Mouse (Mus musculus) CH12.LX (cell line): Measurements from ENCODE around the gene Adam10. TPM values are rescaled to one million over a fixed set of nuclear protein-coding genes. Genes with fewer than 3 reads are reported as not detected.
A peak's percentile ranks its signal among the peaks of the same experiment; 100 is the strongest.

ENCODE experiments used
- DNase-seq: peaks from one replicate; pipeline ENCODE4 v3.0.0-alpha.2; 2013; ENCODE audit errors: extremely low read depth
- H3K27ac ChIP-seq: 2 replicates; pipeline ENCODE4 v1.5.1; 2012; ENCODE audit warnings: low read depth, mild to moderate bottlenecking, control low read depth, moderate library complexity; ENCODE audit not compliant: insufficient read depth
- H3K27me3 ChIP-seq: replicated peaks from 2 replicates; pipeline ENCODE3; 2012; ENCODE audit warnings: inconsistent platforms
- H3K36me3 ChIP-seq, 2 experiments: replicated peaks in 1 of 2; 2 replicates each; pipeline versions ENCODE3 to v1.6.1; 2012; ENCODE audit warnings: inconsistent platforms in 1 of 2, low read length in 1 of 2, mild to moderate bottlenecking in 1 of 2, mixed read lengths in 1 of 2, moderate library complexity in 1 of 2; ENCODE audit not compliant: control insufficient read depth in 1 of 2, insufficient read depth in 1 of 2
- H3K4me1 ChIP-seq, 2 experiments: 2 replicates each; pipeline ENCODE4 v1.6.1; 2012; ENCODE audit warnings: inconsistent platforms in 1 of 2, moderate library complexity in 1 of 2; ENCODE audit not compliant: insufficient read depth in 2 of 2, control insufficient read depth in 1 of 2
- H3K4me2 ChIP-seq: 2 replicates; pipeline ENCODE4 v1.6.1; 2012; ENCODE audit warnings: low read depth, mild to moderate bottlenecking, control low read depth; ENCODE audit not compliant: poor library complexity, insufficient read depth, severe bottlenecking
- H3K4me3 ChIP-seq, 3 experiments: fragments of 150-350 bp in 1 of 3; sonication (generic) in 1 of 3; replicated peaks in 1 of 3; 2 replicates each; pipeline versions ENCODE3 to v1.5.1; 2011 to 2012; ENCODE audit warnings: low read depth in 2 of 3, low read length in 2 of 3, mild to moderate bottlenecking in 2 of 3, moderate library complexity in 2 of 3, control low read depth in 1 of 3, improper control_type of control experiment in 1 of 3, inconsistent platforms in 1 of 3, mixed read lengths in 1 of 3; ENCODE audit not compliant: poor library complexity in 1 of 3
- H3K79me2 ChIP-seq: replicated peaks from 2 replicates; pipeline ENCODE4 v1.6.1; 2012; ENCODE audit warnings: mild to moderate bottlenecking, moderate library complexity; ENCODE audit not compliant: control insufficient read depth, poor library complexity, insufficient read depth, severe bottlenecking; ENCODE audit errors: extremely low read depth
- H3K9ac ChIP-seq: 2 replicates; pipeline ENCODE4 v1.6.1; 2012; ENCODE audit warnings: low read depth, mild to moderate bottlenecking, control low read depth, moderate library complexity; ENCODE audit not compliant: insufficient read depth
- H3K9me3 ChIP-seq: replicated peaks from 2 replicates; pipeline ENCODE3; 2012; ENCODE audit warnings: low read length, inconsistent platforms, mixed read lengths
- BHLHE40 ChIP-seq: IDR thresholded peaks from 2 replicates; pipeline ENCODE4 v1.6.1; 2011; ENCODE audit warnings: mild to moderate bottlenecking, low read depth, low read length, improper control_type of control experiment
- CHD2 ChIP-seq: IDR thresholded peaks from 2 replicates; pipeline ENCODE4 v1.6.1; 2011; ENCODE audit warnings: low read length, improper control_type of control experiment
- E2F4 ChIP-seq: IDR thresholded peaks from 2 replicates; pipeline ENCODE4 v1.6.1; 2011; ENCODE audit warnings: low read depth, low read length, improper control_type of control experiment; ENCODE audit not compliant: insufficient replicate concordance
- ELF1 ChIP-seq: IDR thresholded peaks from 2 replicates; pipeline ENCODE4 v1.6.1; 2014; ENCODE audit warnings: low read depth, mild to moderate bottlenecking, inconsistent platforms, low read length, improper control_type of control experiment
- EP300 ChIP-seq: IDR thresholded peaks from 2 replicates; pipeline ENCODE4 v1.6.1; 2011; ENCODE audit warnings: low read length, improper control_type of control experiment
- ETS1 ChIP-seq: conservative IDR thresholded peaks from 2 replicates; pipeline ENCODE4 v1.6.1; 2012; ENCODE audit warnings: low read depth, mild to moderate bottlenecking, inconsistent platforms, low read length, improper control_type of control experiment, moderate library complexity
- GABPA ChIP-seq: IDR thresholded peaks from 2 replicates; pipeline ENCODE4 v1.6.1; 2012; ENCODE audit warnings: low read depth, low read length, improper control_type of control experiment, inconsistent platforms; ENCODE audit not compliant: insufficient replicate concordance
- HCFC1 ChIP-seq: IDR thresholded peaks from 2 replicates; pipeline ENCODE4 v1.6.1; 2012; ENCODE audit warnings: low read depth, mild to moderate bottlenecking, inconsistent platforms, low read length, improper control_type of control experiment
- IRF4 ChIP-seq: IDR thresholded peaks from 2 replicates; pipeline ENCODE4 v1.6.1; 2014; ENCODE audit warnings: low read depth, mild to moderate bottlenecking, inconsistent platforms, low read length, improper control_type of control experiment
- JUND ChIP-seq: conservative IDR thresholded peaks from 2 replicates; pipeline ENCODE4 v1.6.1; 2011; ENCODE audit warnings: low read depth, low read length, improper control_type of control experiment
- MXI1 ChIP-seq: IDR thresholded peaks from 2 replicates; pipeline ENCODE4 v1.6.1; 2011; ENCODE audit warnings: mild to moderate bottlenecking, low read depth, low read length, improper control_type of control experiment
- MYC ChIP-seq: IDR thresholded peaks from 2 replicates; pipeline ENCODE4 v1.6.1; 2011; ENCODE audit warnings: low read depth, mild to moderate bottlenecking, improper control_type of control experiment, low read length
- NELFE ChIP-seq: IDR thresholded peaks from 2 replicates; pipeline ENCODE4 v1.6.1; 2011; ENCODE audit warnings: low read depth, low read length, improper control_type of control experiment
- PAX5 ChIP-seq: IDR thresholded peaks from 2 replicates; pipeline ENCODE4 v1.6.1; 2012; ENCODE audit warnings: low read length, inconsistent platforms, mixed read lengths
- POLR2A ChIP-seq: IDR thresholded peaks from 2 replicates; pipeline ENCODE4 v1.6.1; 2011; ENCODE audit warnings: low read depth, mild to moderate bottlenecking, improper control_type of control experiment, low read length
- POLR2AphosphoS2 ChIP-seq: IDR thresholded peaks from 2 replicates; pipeline ENCODE4 v1.6.1; 2011; ENCODE audit warnings: low read depth, low read length, improper control_type of control experiment
- RCOR1 ChIP-seq: conservative IDR thresholded peaks from 2 replicates; pipeline ENCODE4 v1.6.1; 2012; ENCODE audit warnings: low read depth, mild to moderate bottlenecking, inconsistent platforms, low read length, improper control_type of control experiment
- SIN3A ChIP-seq: IDR thresholded peaks from 2 replicates; pipeline ENCODE4 v1.6.1; 2012; ENCODE audit warnings: low read length, improper control_type of control experiment, inconsistent platforms
- TBP ChIP-seq: conservative IDR thresholded peaks from 2 replicates; pipeline ENCODE4 v1.6.1; 2011; ENCODE audit warnings: low read depth, low read length, improper control_type of control experiment
- USF2 ChIP-seq: conservative IDR thresholded peaks from 2 replicates; pipeline ENCODE4 v1.6.1; 2011; ENCODE audit warnings: low read depth, low read length, improper control_type of control experiment
- ZKSCAN1 ChIP-seq: IDR thresholded peaks from 2 replicates; pipeline ENCODE4 v1.6.1; 2012; ENCODE audit warnings: low read depth, inconsistent platforms, low read length, improper control_type of control experiment, borderline replicate concordance
- ZNF384 ChIP-seq: IDR thresholded peaks from 2 replicates; pipeline ENCODE4 v1.6.1; 2012; ENCODE audit warnings: low read depth, low read length, improper control_type of control experiment, inconsistent platforms
- dilution Hi-C: fragments of 300-500 bp; cut with MboI; formaldehyde crosslinking; loops from 2 replicates; pipeline ENCODE4 v1.14.3; 2020; ENCODE audit warnings: low sequenced_read_pairs; ENCODE audit not compliant: extremely low pct_unique_long_range_greater_than_20kb, extremely low pct_ligation_motif_present
- in situ Hi-C: fragments of 300-500 bp; cut with MboI; formaldehyde crosslinking; loops from 3 replicates; pipeline ENCODE4 v1.14.3; 2019; ENCODE audit warnings: low sequenced_read_pairs, low pct_ligation_motif_present, low pct_unique_long_range_greater_than_20kb, mixed read lengths
- polyA plus RNA-seq: library from polyadenylated mRNA; unstranded; fragments of >175 nt; gene quantifications from 2 replicates; pipeline ENCODE4 v1.2.1, GENCODE M21; 2012; ENCODE audit warnings: low read depth; ENCODE audit not compliant: insufficient read length
- total RNA-seq, 2 experiments: library from RNA; depleted of rRNA; stranded (reverse); fragments of 300-350 nt in 1 of 2; fragments of >200 nt in 1 of 2; gene quantifications; 2 replicates each; pipeline ENCODE4 v1.2.3; 2012 to 2014

Gene Adam10
- total and polyA plus RNA-seq, 3 experiments, result 9.3 to 28.9 (median 17.8) TPM

GRCm38 (mm10) chr9:70688301-70688968, 9.6 kb downstream of the Adam10 start:
- in situ Hi-C loops, result no loop called here
- Histone ChIP-seq H3K9me3 (no peaks in the 10 kb centered on the region), H3K36me3 (no peaks in the 10 kb centered on the region), H3K27me3 (no peaks in the 10 kb centered on the region), H3K4me1 (peaks cover 3 to 60% of the 10 kb centered on the region in 2 experiments; a peak in 3 of 4 replicates), H3K4me2 (no peak overlapping the region), H3K79me2 (peaks cover 32% of the 10 kb centered on the region), H3K9ac (no peak overlapping the region)
- TF ChIP-seq ZNF384 (peak; percentile 53), IRF4 (no peak), PAX5 (no peak)
- TF ChIP-seq, all 38 proteins: peak for 1
- no peak overlapping the region for H3K27ac ChIP-seq
- DNase-seq, result peak; percentile 39
- dilution Hi-C loops, result no loop called here
- H3K4me3 ChIP-seq, result no peak overlapping the region

- Histone ChIP-seq H3K4me2 (peak overlapping the region; percentile 84; the same call in 1 of the 2 replicates), H3K4me3 (peak overlapping the region in 2 of 3 experiments; percentile 15 to 30), H3K4me1 (peaks cover 3 to 72% of the 10 kb centered on the region in 2 experiments; a peak in 3 of 4 replicates), H3K9ac (peak overlapping the region; percentile 48), H3K9me3 (no peaks in the 10 kb centered on the region), H3K27ac (no peak overlapping the region), H3K36me3 (no peaks in the 10 kb centered on the region), H3K79me2 (peaks cover 28% of the 10 kb centered on the region), H3K27me3 (no peaks in the 10 kb centered on the region)
- dilution Hi-C loops, result no loop called here
- TF ChIP-seq ELF1 (no peak), TBP (0 out of 2 replicates have a peak, but pooled peaks have one; percentile 22), MYC (peak; percentile 65), ZKSCAN1 (no peak), IRF4 (peak; percentile 50), ETS1 (no peak), EP300 (peak; percentile 60)
- in situ Hi-C loops, result no loop called here
- peak; percentile 31 for DNase-seq
These were observed 11.1 kb downstream of the Adam10 start for GRCm38 (mm10) chr9:70689926-70690325.

DNA sequence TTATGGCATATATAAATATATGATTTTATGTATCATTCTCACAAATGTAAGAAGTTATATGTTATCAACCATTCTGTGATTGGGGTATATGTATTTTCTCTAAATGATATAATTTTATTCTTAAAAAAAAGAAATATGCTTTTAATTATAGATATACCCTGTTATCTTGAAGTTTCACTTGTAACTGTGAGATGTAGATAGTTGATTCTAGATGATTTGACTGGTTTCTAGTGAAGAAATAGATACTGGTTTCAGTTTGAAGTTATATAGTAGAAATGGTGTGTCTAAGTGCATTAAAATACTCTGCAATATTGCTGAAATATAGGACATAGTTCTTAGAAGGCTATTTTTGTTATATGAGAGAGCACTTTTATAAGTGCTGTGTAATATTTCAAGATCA, 11.8 kb downstream of the Adam10 start:
- no peaks in the 10 kb centered on the region for H3K36me3 ChIP-seq
- DNase-seq, result no peak
- TF ChIP-seq HCFC1, result no peak
- no peak for TF ChIP-seq GABPA
- TF ChIP-seq USF2, result no peak
- TF ChIP-seq POLR2AphosphoS2, result no peak
- no peak for TF ChIP-seq RCOR1
- no peak for TF ChIP-seq BHLHE40
- no peak for TF ChIP-seq POLR2A
- no peak for TF ChIP-seq NELFE
- TF ChIP-seq JUND, result no peak
- no peak for TF ChIP-seq SIN3A
- TF ChIP-seq MXI1, result no peak
- no peak for TF ChIP-seq E2F4
- no peak for TF ChIP-seq CHD2
- TF ChIP-seq, all 38 proteins: peak for 0
- Histone ChIP-seq H3K27ac (no peak overlapping the region), H3K79me2 (peaks cover 24% of the 10 kb centered on the region), H3K4me3 (no peak overlapping the region), H3K9me3 (no peaks in the 10 kb centered on the region), H3K4me2 (no peak overlapping the region), H3K9ac (no peak overlapping the region), H3K4me1 (peaks cover 3 to 77% of the 10 kb centered on the region in 2 experiments; a peak in 3 of 4 replicates), H3K27me3 (no peaks in the 10 kb centered on the region)
- in situ Hi-C loops, result no loop called here
- dilution Hi-C loops, result no loop called here
